Mouse (Mus musculus) layer of hippocampus, adult 2 months (tissue): ENCODE measurements at regions not wholly inside any gene's neighbourhood (a gene's known extent, or its start where the extent isn't known, plus 50 kb on each side); places are given as distances from the start of the nearest gene placed in this dataset.

Source experiments
- DNase-seq, 2 experiments: peaks; one replicate each; pipeline ENCODE4 v3.0.0; 2022; ENCODE audit warnings: low spot score in 2 of 2
- H3K27ac ChIP-seq: fragments of 200-600 bp; 2 replicates; pipeline ENCODE4 v1.8.1; 2022
- H3K4me3 ChIP-seq: fragments of 200-600 bp; 2 replicates; pipeline ENCODE4 v1.8.1; 2022; ENCODE audit warnings: mild to moderate bottlenecking
- CTCF ChIP-seq: fragments of 200-600 bp; conservative IDR thresholded peaks from 2 replicates; pipeline ENCODE4 v1.8.1; 2022; ENCODE audit warnings: antibody characterized with exemption, mild to moderate bottlenecking, moderate library complexity

- H3K4me3 ChIP-seq: peak overlapping the region; percentile 28
- DNase-seq: peak; percentile 80 to 86
- peak; percentile 95 for TF ChIP-seq CTCF
- H3K27ac ChIP-seq: no peak overlapping the region
Measured at GRCm38 (mm10) chr13:47348517-47349145, 226.2 kb downstream of the Rnf144b start.

DNA sequence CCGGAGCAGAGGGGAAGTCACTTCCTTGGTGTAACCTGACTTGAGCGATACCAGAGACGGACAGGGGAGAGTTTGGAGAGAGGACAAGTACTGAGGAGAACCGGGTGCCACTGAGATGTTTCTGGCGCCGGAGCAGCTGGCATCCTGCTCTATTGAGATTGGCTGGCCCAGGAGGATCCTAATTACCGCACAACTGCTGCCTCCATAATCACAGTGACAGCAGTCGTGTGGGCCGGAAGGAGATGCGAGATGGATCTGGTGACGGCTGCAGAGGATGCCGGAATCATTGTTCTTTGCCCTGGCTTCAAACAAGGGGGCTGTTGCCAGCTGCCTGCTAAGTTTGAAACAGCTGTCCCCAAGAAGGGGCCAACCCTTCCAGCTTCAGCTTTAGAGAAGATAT, 232.0 kb downstream of the Rnf144b start:
- TF ChIP-seq CTCF: no peak
- Histone ChIP-seq H3K27ac (no peak overlapping the region), H3K4me3 (no peak overlapping the region)
- peak in 1 of 2 experiments; percentile 18 for DNase-seq

DNA sequence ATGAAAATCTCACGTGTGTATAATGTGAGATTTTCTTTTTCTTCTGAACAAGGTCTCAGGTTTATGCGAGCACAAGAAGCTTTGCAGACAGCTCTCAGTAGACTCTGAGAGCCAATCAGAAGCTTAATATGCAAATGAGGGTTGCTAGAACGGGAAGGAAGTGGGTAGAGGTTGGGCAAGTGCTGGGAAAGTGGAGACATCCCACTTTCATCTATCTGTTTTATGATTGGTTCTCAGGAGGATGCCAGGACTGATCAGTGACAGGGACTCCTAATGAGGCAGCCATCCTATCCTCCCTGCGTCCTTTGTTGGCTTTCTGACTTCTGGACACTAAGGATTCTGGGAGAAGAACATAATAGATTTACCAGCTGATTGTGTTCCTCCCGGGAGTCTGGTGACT, 232.7 kb downstream of the Rnf144b start:
- Histone ChIP-seq H3K4me3 (no peak overlapping the region), H3K27ac (no peak overlapping the region)
- TF ChIP-seq CTCF: no peak
- no peak for DNase-seq

GRCm38 (mm10) chr13:47358986-47359385, 236.5 kb downstream of the Rnf144b start:
- H3K4me3 ChIP-seq: no peak overlapping the region
- TF ChIP-seq CTCF: no peak
- DNase-seq: no peak
- H3K27ac ChIP-seq: no peak overlapping the region

DNA sequence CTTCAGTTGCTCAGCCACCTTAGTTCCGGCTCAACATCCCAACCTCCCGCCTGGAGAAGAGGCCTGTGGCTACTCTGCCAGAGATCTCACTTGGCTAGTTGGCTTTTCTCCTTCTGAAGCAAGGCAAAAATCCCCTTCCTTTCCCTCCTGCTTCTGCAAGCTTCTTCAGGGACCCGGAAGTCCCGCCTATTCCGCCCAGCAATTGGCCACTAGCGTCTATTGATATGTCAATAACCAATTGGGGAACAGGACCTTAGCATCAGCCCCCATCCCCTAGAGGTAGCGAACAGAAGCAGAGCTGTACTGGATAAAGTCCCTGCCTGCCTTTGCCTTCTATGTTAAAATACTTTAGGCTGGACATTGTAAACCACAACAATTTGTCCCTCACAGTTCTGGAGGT, 243.3 kb downstream of the Rnf144b start:
- H3K4me3 ChIP-seq: no peak overlapping the region
- no peak overlapping the region for H3K27ac ChIP-seq
- no peak for TF ChIP-seq CTCF
- no peak for DNase-seq

- no peak for DNase-seq
- TF ChIP-seq CTCF: no peak
- H3K27ac ChIP-seq: no peak overlapping the region
- H3K4me3 ChIP-seq: no peak overlapping the region
Measured at GRCm38 (mm10) chr13:47368041-47368823, 245.8 kb downstream of the Rnf144b start.

GRCm38 (mm10) chr13:47374583-47374982, 252.1 kb downstream of the Rnf144b start:
- no peak for DNase-seq
- TF ChIP-seq CTCF: no peak
- no peak overlapping the region for H3K4me3 ChIP-seq
- H3K27ac ChIP-seq: no peak overlapping the region

GRCm38 (mm10) chr13:47391023-47391422, 268.6 kb downstream of the Rnf144b start:
- TF ChIP-seq CTCF: no peak
- no peak for DNase-seq
- no peak overlapping the region for H3K4me3 ChIP-seq
- no peak overlapping the region for H3K27ac ChIP-seq

GRCm38 (mm10) chr13:47397726-47398350, 275.4 kb downstream of the Rnf144b start:
- Histone ChIP-seq H3K27ac (no peak overlapping the region), H3K4me3 (no peak overlapping the region)
- peak; percentile 10 to 41 for DNase-seq
- no peak for TF ChIP-seq CTCF

GRCm38 (mm10) chr13:47398976-47399375, 276.5 kb downstream of the Rnf144b start:
- Histone ChIP-seq H3K27ac (no peak overlapping the region; the same call in 1 of the 2 replicates), H3K4me3 (no peak overlapping the region)
- DNase-seq: no peak
- TF ChIP-seq CTCF: no peak

DNA sequence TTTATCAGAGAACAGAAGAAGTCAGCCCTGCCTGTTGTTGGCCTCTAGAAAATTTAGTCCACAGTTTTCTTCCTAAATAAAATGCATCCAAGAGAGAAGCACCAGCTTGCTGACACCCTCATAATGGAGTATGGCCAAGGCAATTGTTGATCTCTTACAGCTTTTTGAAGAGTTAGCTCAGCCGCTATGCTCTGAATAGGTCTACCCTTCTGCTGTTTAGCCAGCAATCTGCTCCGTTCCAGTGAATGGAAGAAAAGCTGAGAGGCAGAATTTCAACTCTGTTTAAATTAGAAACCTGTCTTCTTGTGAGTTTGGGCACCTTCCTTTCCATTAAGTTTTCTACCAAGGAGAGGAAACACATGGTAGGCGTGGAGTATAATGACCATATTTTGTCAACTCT, 290.8 kb downstream of the Rnf144b start:
- DNase-seq: peak; percentile 71 to 75
- Histone ChIP-seq H3K27ac (peak overlapping the region; percentile 67), H3K4me3 (no peak overlapping the region)
- TF ChIP-seq CTCF: no peak

DNA sequence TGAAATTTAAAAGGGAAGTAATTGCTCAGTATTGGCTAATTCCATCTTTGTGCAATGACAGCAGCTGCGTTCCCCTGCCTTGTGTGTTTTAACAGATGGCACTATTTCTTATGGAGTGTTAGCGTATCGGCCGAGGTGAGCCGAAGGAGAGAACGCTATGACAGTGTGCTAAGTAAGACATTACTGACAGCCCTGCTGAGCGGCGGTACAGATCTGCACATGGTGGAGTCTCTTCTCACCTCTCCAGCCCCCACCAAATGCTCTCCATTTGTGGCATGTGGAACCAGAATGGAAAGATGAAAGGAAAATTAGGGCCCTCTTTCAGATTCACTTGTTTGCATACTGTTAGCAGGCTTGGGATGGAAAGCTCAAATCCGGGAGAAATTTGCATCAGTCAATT, 291.5 kb downstream of the Rnf144b start:
- Histone ChIP-seq H3K27ac (peak overlapping the region; percentile 67), H3K4me3 (no peak overlapping the region)
- DNase-seq: peak; percentile 52 to 62
- no peak for TF ChIP-seq CTCF

GRCm38 (mm10) chr13:47429856-47430365, 307.5 kb downstream of the Rnf144b start:
- no peak for DNase-seq
- Histone ChIP-seq H3K27ac (no peak overlapping the region), H3K4me3 (no peak overlapping the region)
- no peak for TF ChIP-seq CTCF
